Mouse (Mus musculus) CH12.LX (cell line): ENCODE data around the gene Nrn1l.

Source experiments
- CTCF ChIP-seq, 2 experiments: IDR thresholded peaks in 1 of 2; conservative IDR thresholded peaks in 1 of 2; 2 replicates each; pipeline ENCODE4 v1.5.1; 2011 to 2012; ENCODE audit warnings: low read depth in 2 of 2, low read length in 2 of 2, improper control_type of control experiment in 1 of 2, inconsistent platforms in 1 of 2, mild to moderate bottlenecking in 1 of 2, moderate library complexity in 1 of 2
- ELF1 ChIP-seq: IDR thresholded peaks from 2 replicates; pipeline ENCODE4 v1.6.1; 2014; ENCODE audit warnings: low read depth, mild to moderate bottlenecking, inconsistent platforms, low read length, improper control_type of control experiment
- EP300 ChIP-seq: IDR thresholded peaks from 2 replicates; pipeline ENCODE4 v1.6.1; 2011; ENCODE audit warnings: low read length, improper control_type of control experiment
- GABPA ChIP-seq: IDR thresholded peaks from 2 replicates; pipeline ENCODE4 v1.6.1; 2012; ENCODE audit warnings: low read depth, low read length, improper control_type of control experiment, inconsistent platforms; ENCODE audit not compliant: insufficient replicate concordance
- HCFC1 ChIP-seq: IDR thresholded peaks from 2 replicates; pipeline ENCODE4 v1.6.1; 2012; ENCODE audit warnings: low read depth, mild to moderate bottlenecking, inconsistent platforms, low read length, improper control_type of control experiment
- JUN ChIP-seq: IDR thresholded peaks from 2 replicates; pipeline ENCODE4 v1.6.1; 2011; ENCODE audit warnings: low read depth, mild to moderate bottlenecking, low read length, improper control_type of control experiment, moderate library complexity; ENCODE audit not compliant: insufficient read depth
- MAZ ChIP-seq: IDR thresholded peaks from 2 replicates; pipeline ENCODE4 v1.6.1; 2012; ENCODE audit warnings: low read depth, mild to moderate bottlenecking, inconsistent platforms, low read length, improper control_type of control experiment, moderate library complexity
- MYC ChIP-seq: IDR thresholded peaks from 2 replicates; pipeline ENCODE4 v1.6.1; 2011; ENCODE audit warnings: low read depth, mild to moderate bottlenecking, improper control_type of control experiment, low read length
- NRF1 ChIP-seq: IDR thresholded peaks from 2 replicates; pipeline ENCODE4 v1.6.1; 2014; ENCODE audit warnings: low read depth, mild to moderate bottlenecking, inconsistent platforms, low read length, improper control_type of control experiment, moderate library complexity
- POLR2A ChIP-seq: IDR thresholded peaks from 2 replicates; pipeline ENCODE4 v1.6.1; 2011; ENCODE audit warnings: low read depth, mild to moderate bottlenecking, improper control_type of control experiment, low read length
- TBP ChIP-seq: conservative IDR thresholded peaks from 2 replicates; pipeline ENCODE4 v1.6.1; 2011; ENCODE audit warnings: low read depth, low read length, improper control_type of control experiment
- ZC3H11A ChIP-seq: IDR thresholded peaks from 2 replicates; pipeline ENCODE4 v1.6.1; 2012; ENCODE audit warnings: low read depth, mild to moderate bottlenecking, inconsistent platforms, low read length, improper control_type of control experiment

DNA sequence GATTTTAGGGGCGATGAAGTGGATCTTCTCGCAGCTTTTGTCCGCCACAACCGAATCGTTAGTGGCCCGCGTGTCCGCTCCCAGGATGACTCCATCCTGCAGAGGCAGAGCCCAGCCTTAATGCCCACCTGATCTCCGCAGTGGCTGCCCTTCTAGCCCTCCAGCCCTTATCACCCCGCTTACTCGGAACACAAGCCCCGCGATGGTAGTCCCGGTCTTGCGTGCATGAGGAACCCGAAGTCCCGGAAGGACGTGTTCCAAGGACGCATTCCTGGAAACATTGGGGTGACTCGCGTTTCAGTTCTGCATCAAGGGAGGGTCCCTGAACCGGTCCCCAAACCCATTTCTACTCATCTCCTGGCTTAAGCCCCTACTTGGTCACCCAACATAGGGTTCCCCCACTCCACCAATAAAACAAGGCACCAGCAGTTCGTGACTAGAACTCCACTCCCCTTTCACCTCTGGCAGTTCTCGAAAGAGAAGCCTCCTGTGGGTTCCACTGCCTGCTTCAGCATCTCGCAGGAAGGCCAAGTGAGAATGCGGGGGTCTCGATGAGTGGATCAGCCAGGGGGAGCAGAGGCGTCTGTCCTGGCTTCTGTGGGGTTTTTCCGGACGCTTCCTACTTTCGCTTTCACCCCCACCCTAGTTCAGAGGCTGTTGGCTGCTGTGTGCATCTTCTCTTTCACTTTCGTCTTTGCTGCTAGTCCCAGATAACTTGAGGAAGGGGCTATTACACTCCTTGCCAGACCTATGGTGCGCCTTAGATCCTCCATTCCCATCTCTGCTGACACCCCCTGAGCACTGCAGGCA is 44.3 kb downstream of the Nrn1l start:
- no peak for TF ChIP-seq CTCF (conservative IDR thresholded peaks at IDR 0.05 in 1 of 2, IDR thresholded peaks at IDR 0.05 in 1 of 2; ENCODE audit: low read depth in 2 of 2, low read length in 2 of 2)
- peak; percentile 59; the same call in 1 of the 2 replicates for TF ChIP-seq POLR2A
- no peak for TF ChIP-seq MYC
- TF ChIP-seq TBP = 0 out of 2 replicates have a peak, but pooled peaks have one; percentile 39
- TF ChIP-seq JUN = no peak
- TF ChIP-seq ZC3H11A = no peak
- peak; percentile 64 for TF ChIP-seq EP300
- no peak for TF ChIP-seq NRF1
- TF ChIP-seq HCFC1 = no peak; the same call in 1 of the 2 replicates
- TF ChIP-seq ELF1 = peak; percentile 55; the same call in 1 of the 2 replicates
- no peak for TF ChIP-seq GABPA
- TF ChIP-seq MAZ = peak; percentile 71; the same call in 1 of the 2 replicates
